Mouse (Mus musculus) midbrain, embryonic 14.5 days (tissue): ENCODE measurements at regions not wholly inside any gene's neighbourhood (a gene's known extent, or its start where the extent isn't known, plus 50 kb on each side); places are given as distances from the start of the nearest gene placed in this dataset.
A peak's percentile ranks its signal among the peaks of the same experiment; 100 is the strongest.

ENCODE experiments used
- ATAC-seq: fragments of 200-750 bp; cut with Nextera tagmentation; 2 replicates; pipeline ENCODE4 v1.8.0; 2017; ENCODE audit warnings: moderate number of reproducible peaks, moderate library complexity; ENCODE audit not compliant: low FRiP score, low TSS enrichment
- DNase-seq: peaks from one replicate; pipeline ENCODE4 v3.0.0-alpha.2; 2015
- H3K27ac ChIP-seq: fragments of 300-500 bp; sonication (generic); replicated peaks from 2 replicates; pipeline ENCODE4 v1.5.1; 2014; ENCODE audit warnings: mild to moderate bottlenecking, low read depth, low read length, moderate library complexity
- H3K27me3 ChIP-seq: fragments of 300-500 bp; sonication (generic); 2 replicates; pipeline ENCODE4 v1.6.1; 2014; ENCODE audit warnings: low read length, control low read depth, mixed read lengths; ENCODE audit not compliant: control insufficient read depth, insufficient read depth
- H3K36me3 ChIP-seq: fragments of 300-500 bp; sonication (generic); 2 replicates; pipeline ENCODE4 v1.6.1; 2014; ENCODE audit warnings: low read length, control low read depth; ENCODE audit not compliant: control insufficient read depth, insufficient read depth
- H3K4me1 ChIP-seq: fragments of 300-500 bp; sonication (generic); 2 replicates; pipeline ENCODE4 v1.6.1; 2014; ENCODE audit warnings: mild to moderate bottlenecking, antibody characterized with exemption, low read length, control low read depth; ENCODE audit not compliant: control insufficient read depth, insufficient read depth
- H3K4me2 ChIP-seq: fragments of 300-500 bp; sonication (generic); 2 replicates; pipeline ENCODE4 v1.6.1; 2014; ENCODE audit warnings: mild to moderate bottlenecking, low read length, moderate library complexity
- H3K4me3 ChIP-seq: fragments of 300-500 bp; sonication (generic); replicated peaks from 2 replicates; pipeline ENCODE4 v1.5.1; 2014; ENCODE audit warnings: low read depth, low read length
- H3K9ac ChIP-seq: fragments of 300-500 bp; sonication (generic); replicated peaks from 2 replicates; pipeline ENCODE4 v1.6.1; 2014; ENCODE audit warnings: mild to moderate bottlenecking, low read length, moderate library complexity
- H3K9me3 ChIP-seq: fragments of 300-500 bp; sonication (generic); 2 replicates; pipeline ENCODE4 v1.6.1; 2016; ENCODE audit warnings: low read length, control low read depth, mixed read lengths; ENCODE audit not compliant: control insufficient read depth
- WGBS: fragments of 180-500 bp; shearing (Covaris S2); extraction: QIAGEN DNeasy Blood & Tissue Kit; methylation state at CpG from one replicate; pipeline ENCODE4 v1.1.7; 2014; 5-methylcytosine and 5-hydroxymethylcytosine counted together

- DNase-seq (peak; percentile 20), ATAC-seq (no peak)
- WGBS: 70% methylated on average over 15 of the region's 15 CpGs
- H3K9ac ChIP-seq: no peak overlapping the region
- no peaks in the 10 kb centered on the region for H3K36me3 ChIP-seq
- no peaks in the 10 kb centered on the region for H3K27me3 ChIP-seq
- H3K9me3 ChIP-seq: no peaks in the 10 kb centered on the region
- no peak overlapping the region for H3K4me2 ChIP-seq
- no peak overlapping the region for H3K4me3 ChIP-seq
- no peaks in the 10 kb centered on the region for H3K4me1 ChIP-seq
- H3K27ac ChIP-seq: no peak overlapping the region
These were observed 314.7 kb upstream of the Runx1 start for GRCm38 (mm10) chr16:93140535-93141110.

- H3K36me3 ChIP-seq: no peaks in the 10 kb centered on the region
- H3K9me3 ChIP-seq: no peaks in the 10 kb centered on the region
- H3K4me3 ChIP-seq: no peak overlapping the region
- 78% methylated on average over 1 of the region's 1 CpGs for WGBS
- H3K27ac ChIP-seq: no peak overlapping the region
- no peaks in the 10 kb centered on the region for H3K4me1 ChIP-seq
- no peak overlapping the region for H3K4me2 ChIP-seq
- H3K27me3 ChIP-seq: no peaks in the 10 kb centered on the region
- no peak overlapping the region for H3K9ac ChIP-seq
- DNase-seq (peak; percentile 43), ATAC-seq (no peak)
These were observed 311.3 kb upstream of the Runx1 start for GRCm38 (mm10) chr16:93137249-93137648.

GRCm38 (mm10) chr16:93131404-93131803 lies 305.5 kb upstream of the Runx1 start:
- no peak for DNase-seq
- no peak overlapping the region for H3K27ac ChIP-seq
- no peak overlapping the region for H3K4me2 ChIP-seq
- no peak for ATAC-seq
- H3K4me3 ChIP-seq: no peak overlapping the region
- no peaks in the 10 kb centered on the region for H3K4me1 ChIP-seq
- no peaks in the 10 kb centered on the region for H3K27me3 ChIP-seq
- no peak overlapping the region for H3K9ac ChIP-seq
- H3K9me3 ChIP-seq: no peaks in the 10 kb centered on the region
- H3K36me3 ChIP-seq: no peaks in the 10 kb centered on the region
- 93% methylated on average over 5 of the region's 5 CpGs for WGBS

- WGBS: 84% methylated on average over 6 of the region's 6 CpGs
- ATAC-seq: no peak
- H3K4me2 ChIP-seq: no peak overlapping the region
- no peaks in the 10 kb centered on the region for H3K9me3 ChIP-seq
- H3K4me3 ChIP-seq: no peak overlapping the region
- no peak overlapping the region for H3K9ac ChIP-seq
- no peak for DNase-seq
- H3K27me3 ChIP-seq: no peaks in the 10 kb centered on the region
- no peaks in the 10 kb centered on the region for H3K36me3 ChIP-seq
- H3K27ac ChIP-seq: no peak overlapping the region
- H3K4me1 ChIP-seq: no peaks in the 10 kb centered on the region
These were observed 304.7 kb upstream of the Runx1 start for GRCm38 (mm10) chr16:93130622-93131021.

GRCm38 (mm10) chr16:93123707-93124106 lies 297.8 kb upstream of the Runx1 start:
- Histone ChIP-seq H3K27ac (no peak overlapping the region), H3K36me3 (no peaks in the 10 kb centered on the region), H3K4me2 (no peak overlapping the region), H3K9ac (no peak overlapping the region), H3K27me3 (no peaks in the 10 kb centered on the region), H3K4me3 (no peak overlapping the region), H3K4me1 (no peaks in the 10 kb centered on the region), H3K9me3 (no peaks in the 10 kb centered on the region)
- WGBS: 72% methylated on average over 8 of the region's 8 CpGs
- DNase-seq: no peak
- ATAC-seq: no peak

- WGBS: 82% methylated on average over 16 of the region's 16 CpGs
- H3K27me3 ChIP-seq: no peaks in the 10 kb centered on the region
- H3K4me3 ChIP-seq: no peak overlapping the region
- DNase-seq (no peak), ATAC-seq (no peak)
- no peak overlapping the region for H3K4me2 ChIP-seq
- H3K27ac ChIP-seq: no peak overlapping the region
- H3K9me3 ChIP-seq: no peaks in the 10 kb centered on the region
- H3K9ac ChIP-seq: no peak overlapping the region
- no peaks in the 10 kb centered on the region for H3K4me1 ChIP-seq
- H3K36me3 ChIP-seq: no peaks in the 10 kb centered on the region
These were observed 290.4 kb upstream of the Runx1 start for GRCm38 (mm10) chr16:93116111-93116969.

GRCm38 (mm10) chr16:93110912-93111311 lies 285.0 kb upstream of the Runx1 start:
- ATAC-seq (no peak), DNase-seq (no peak)
- no peak overlapping the region for H3K4me3 ChIP-seq
- H3K27me3 ChIP-seq: no peaks in the 10 kb centered on the region
- H3K9ac ChIP-seq: no peak overlapping the region
- H3K4me1 ChIP-seq: no peaks in the 10 kb centered on the region
- no peak overlapping the region for H3K4me2 ChIP-seq
- H3K36me3 ChIP-seq: no peaks in the 10 kb centered on the region
- WGBS: 79% methylated on average over 3 of the region's 3 CpGs
- no peak overlapping the region for H3K27ac ChIP-seq
- no peaks in the 10 kb centered on the region for H3K9me3 ChIP-seq

GRCm38 (mm10) chr16:93110451-93110850 lies 284.5 kb upstream of the Runx1 start:
- DNase-seq (no peak), ATAC-seq (no peak)
- Histone ChIP-seq H3K36me3 (no peaks in the 10 kb centered on the region), H3K4me3 (no peak overlapping the region), H3K4me1 (no peaks in the 10 kb centered on the region), H3K27me3 (no peaks in the 10 kb centered on the region), H3K9ac (no peak overlapping the region), H3K4me2 (no peak overlapping the region), H3K9me3 (no peaks in the 10 kb centered on the region), H3K27ac (no peak overlapping the region)
- 85% methylated on average over 6 of the region's 6 CpGs for WGBS
